Mouse (Mus musculus): Measurements from ENCODE around the gene Ccdc91.

DNA sequence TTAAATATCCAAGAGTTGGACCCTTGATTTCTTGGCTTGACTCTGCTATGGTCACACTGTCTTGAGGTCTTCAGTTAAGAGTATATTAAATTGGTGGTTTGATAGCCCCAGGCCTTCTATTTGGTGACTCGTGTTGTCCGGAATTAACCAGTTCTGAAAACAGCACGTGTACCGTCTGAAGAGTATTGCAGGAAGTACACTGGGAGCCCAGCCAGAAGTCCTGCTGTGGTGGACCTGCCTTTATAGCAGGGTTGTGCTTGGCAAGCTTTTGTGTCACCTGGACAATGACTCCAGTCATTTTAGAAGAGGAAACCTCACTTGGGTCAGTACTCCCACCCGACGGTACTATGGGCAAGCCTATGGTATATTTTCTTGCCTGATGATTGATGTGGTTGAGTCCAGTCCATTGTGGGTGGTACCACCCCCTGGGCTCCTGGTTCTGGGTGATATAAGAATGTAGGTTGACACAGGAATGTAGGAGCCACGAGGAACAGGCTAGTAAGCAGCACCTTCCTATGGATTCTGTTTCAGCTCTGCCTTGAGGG is 63.5 kb downstream of the Ccdc91 start:
- TF ChIP-seq CTCF (conservative IDR thresholded peaks at IDR 0.05 in 1 of 2, IDR thresholded peaks at IDR 0.05 in 1 of 2; ENCODE audit: low read depth in 2 of 2, low read length in 2 of 2): no peak
- no peak for TF ChIP-seq MAFK (IDR thresholded peaks at IDR 0.05; ENCODE audit: insufficient replicate concordance, low read length)
- TF ChIP-seq POLR2A (IDR thresholded peaks at IDR 0.05; ENCODE audit: low read depth, low read length): no peak
- no peak for TF ChIP-seq NELFE (IDR thresholded peaks at IDR 0.05; ENCODE audit: low read depth, low read length)
- TF ChIP-seq GABPA (IDR thresholded peaks at IDR 0.05; ENCODE audit: insufficient replicate concordance, low read depth, low read length): no peak
- no peak for TF ChIP-seq MAZ (IDR thresholded peaks at IDR 0.05; ENCODE audit: low read depth, low read length)
